Mouse (Mus musculus) myocyte (in vitro differentiated cells): Measurements from ENCODE around the gene Spryd3. TPM values are rescaled to one million over a fixed set of nuclear protein-coding genes. Genes with fewer than 3 reads are reported as not detected.

Experiments
- H3K27me3 ChIP-seq: one replicate; pipeline ENCODE4 v1.6.1; 2011; ENCODE audit not compliant: control insufficient read depth, insufficient read depth, insufficient read length
- H3K36me3 ChIP-seq: one replicate; pipeline ENCODE4 v1.6.1; 2011; ENCODE audit not compliant: control insufficient read depth, insufficient read depth
- H3K4me2 ChIP-seq: one replicate; pipeline ENCODE4 v1.6.1; 2011; ENCODE audit warnings: low read depth, control low read depth
- H3K4me3 ChIP-seq: one replicate; pipeline ENCODE4 v1.5.1; 2011; ENCODE audit warnings: mild to moderate bottlenecking, control low read depth, moderate library complexity
- H3K79me2 ChIP-seq: one replicate; pipeline ENCODE4 v1.6.1; 2011; ENCODE audit not compliant: control insufficient read depth, insufficient read depth
- H3ac ChIP-seq: one replicate; pipeline ENCODE4 v1.6.1; 2011; ENCODE audit not compliant: control insufficient read depth, insufficient read length
- CEBPB ChIP-seq: IDR thresholded peaks from 2 replicates; pipeline ENCODE4 v1.6.1; 2011; ENCODE audit warnings: mild to moderate bottlenecking, moderate library complexity; ENCODE audit not compliant: poor library complexity, insufficient read depth, severe bottlenecking
- E2F4 ChIP-seq: IDR thresholded peaks from one replicate; pipeline ENCODE4 v1.6.1; 2011; ENCODE audit warnings: mild to moderate bottlenecking, control low read depth, moderate library complexity; ENCODE audit not compliant: insufficient read depth
- MAX ChIP-seq: IDR thresholded peaks from one replicate; pipeline ENCODE4 v1.6.1; 2011; ENCODE audit warnings: low read depth, mild to moderate bottlenecking, control low read depth
- MYOD1 ChIP-seq, 3 experiments: IDR thresholded peaks; one replicate each; pipeline ENCODE4 v1.6.1; 2011; ENCODE audit warnings: control low read depth in 2 of 3, low read depth in 2 of 3, mild to moderate bottlenecking in 2 of 3, moderate library complexity in 1 of 3; ENCODE audit not compliant: insufficient read length in 2 of 3, control insufficient read depth in 1 of 3
- MYOG ChIP-seq, 3 experiments: IDR thresholded peaks; one replicate each; pipeline ENCODE4 v1.6.1; 2011; ENCODE audit warnings: control low read depth in 2 of 3, low read depth in 2 of 3, mild to moderate bottlenecking in 2 of 3; ENCODE audit not compliant: insufficient read length in 2 of 3, control insufficient read depth in 1 of 3, insufficient read depth in 1 of 3
- POLR2A ChIP-seq: IDR thresholded peaks from one replicate; pipeline ENCODE4 v1.6.1; 2011; ENCODE audit warnings: low read depth, mild to moderate bottlenecking, control low read depth, moderate library complexity; ENCODE audit not compliant: insufficient read length
- POLR2AphosphoS2 ChIP-seq: IDR thresholded peaks from one replicate; pipeline ENCODE4 v1.6.1; 2011; ENCODE audit warnings: low read depth, control low read depth; ENCODE audit not compliant: insufficient read length
- REST ChIP-seq: IDR thresholded peaks from one replicate; pipeline ENCODE4 v1.6.1; 2011; ENCODE audit warnings: mild to moderate bottlenecking, control low read depth, moderate library complexity; ENCODE audit not compliant: insufficient read depth, insufficient read length
- SRF ChIP-seq: IDR thresholded peaks from one replicate; pipeline ENCODE4 v1.6.1; 2011; ENCODE audit warnings: low read depth; ENCODE audit not compliant: control insufficient read depth, insufficient read length
- TCF12 ChIP-seq: IDR thresholded peaks from one replicate; pipeline ENCODE4 v1.6.1; 2011; ENCODE audit warnings: mild to moderate bottlenecking, control low read depth; ENCODE audit not compliant: poor library complexity, insufficient read depth, severe bottlenecking
- TCF3 ChIP-seq: IDR thresholded peaks from one replicate; pipeline ENCODE4 v1.6.1; 2011; ENCODE audit warnings: low read depth, control low read depth; ENCODE audit not compliant: insufficient read length
- USF1 ChIP-seq: IDR thresholded peaks from one replicate; pipeline ENCODE4 v1.6.1; 2011; ENCODE audit warnings: low read depth, mild to moderate bottlenecking, control low read depth, moderate library complexity
- polyA plus RNA-seq: library from polyadenylated mRNA; unstranded; fragments of >200 nt; fragmentation: generic; extraction: Trizol; gene quantifications from one replicate; pipeline ENCODE4 v1.2.1, GENCODE M21; 2012; ENCODE audit warnings: missing spikeins

Spryd3 gene
- polyA plus RNA-seq, 1 experiment = 51.0 TPM

GRCm38 (mm10) chr15:102074070-102074731, 61.8 kb downstream of the Spryd3 start:
- Histone ChIP-seq H3K36me3 (no peaks in the 10 kb centered on the region), H3K4me3 (peak overlapping the region; percentile 88), H3K4me2 (peak overlapping the region; percentile 95), H3K79me2 (peaks cover 55% of the 10 kb centered on the region), H3K27me3 (no peaks in the 10 kb centered on the region), H3ac (peak overlapping the region; percentile 96)
- TF ChIP-seq POLR2AphosphoS2 (peak; percentile 60), E2F4 (no peak), TCF3 (no peak), MYOD1 (IDR thresholded peaks at IDR 0.05; ENCODE audit: control insufficient read depth in 1 of 3, insufficient read length in 2 of 3, low read depth in 2 of 3) (peak in 2 of 3 experiments; percentile 15 to 28), MAX (no peak), USF1 (no peak), CEBPB (no peak), SRF (no peak), POLR2A (peak; percentile 52), TCF12 (no peak), REST (no peak), MYOG (IDR thresholded peaks at IDR 0.05; ENCODE audit: control insufficient read depth in 1 of 3, insufficient read depth in 1 of 3, insufficient read length in 2 of 3, low read depth in 2 of 3) (peak in 1 of 3 experiments; percentile 26)

GRCm38 (mm10) chr15:102073559-102074069, 62.4 kb downstream of the Spryd3 start, which contains the start of gene Eif4b:
TSS of gene Eif4b (plus strand) at chr15:102073773.
- H3K79me2 ChIP-seq = peaks cover 49% of the 10 kb centered on the region
- peak within 1 kb of the TSS; percentile 95 for H3K4me2 ChIP-seq
- peak within 1 kb of the TSS; percentile 88 for H3K4me3 ChIP-seq
- H3K27me3 ChIP-seq = no peaks in the 10 kb centered on the region
- peak within 1 kb of the TSS; percentile 96 for H3ac ChIP-seq
- no peak for TF ChIP-seq TCF12
- TF ChIP-seq TCF3 = no peak
- TF ChIP-seq REST = no peak
- TF ChIP-seq POLR2A = peak; percentile 71
- TF ChIP-seq MYOG (IDR thresholded peaks at IDR 0.05; ENCODE audit: control insufficient read depth in 1 of 3, insufficient read depth in 1 of 3, insufficient read length in 2 of 3, low read depth in 2 of 3) = peak in 1 of 3 experiments; percentile 39
- peak; percentile 96 for TF ChIP-seq USF1
- TF ChIP-seq CEBPB = no peak
- peak; percentile 76 for TF ChIP-seq POLR2AphosphoS2
- no peak for TF ChIP-seq MAX
- peak in 1 of 3 experiments; percentile 79 for TF ChIP-seq MYOD1 (IDR thresholded peaks at IDR 0.05; ENCODE audit: control insufficient read depth in 1 of 3, insufficient read length in 2 of 3, low read depth in 2 of 3)
- peak; percentile 35 for TF ChIP-seq E2F4
- TF ChIP-seq SRF = peak; percentile 71
- no peaks in the 10 kb centered on the region for H3K36me3 ChIP-seq

DNA sequence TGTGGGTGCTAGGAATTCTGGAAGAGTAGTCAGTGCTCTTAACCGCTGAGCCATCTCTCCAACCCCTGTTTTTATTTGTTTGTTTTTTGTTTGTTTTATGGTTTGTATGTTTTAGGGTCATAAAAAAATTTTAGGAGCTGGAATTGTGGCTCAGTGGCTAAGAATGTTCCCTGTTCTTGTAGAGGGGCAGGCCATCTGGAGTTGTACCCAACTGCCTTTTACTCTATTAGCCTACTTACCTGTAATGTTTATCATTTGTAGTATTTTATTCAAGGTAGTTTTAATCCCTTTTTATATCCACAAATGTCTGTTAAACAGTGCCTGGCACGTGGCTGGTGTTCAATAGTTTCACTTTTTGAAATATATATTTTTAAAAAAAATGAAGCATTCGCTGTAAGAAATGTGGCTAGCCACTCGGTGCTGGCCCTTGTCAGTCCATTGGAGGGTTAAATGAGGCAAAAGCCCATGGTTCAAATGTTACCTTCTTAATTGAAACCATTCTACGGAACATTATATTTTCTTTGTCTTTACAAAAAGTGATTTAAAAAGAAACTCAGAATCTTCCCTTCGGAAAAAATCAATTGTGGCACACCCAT, 63.0 kb downstream of the Spryd3 start:
- Histone ChIP-seq H3K79me2 (peaks cover 44% of the 10 kb centered on the region), H3K4me3 (peak overlapping the region; percentile 88), H3K4me2 (peak overlapping the region; percentile 91), H3K36me3 (no peaks in the 10 kb centered on the region), H3K27me3 (no peaks in the 10 kb centered on the region), H3ac (peak overlapping the region; percentile 96)
- no peak for TF ChIP-seq USF1
- TF ChIP-seq POLR2AphosphoS2 = no peak
- TF ChIP-seq MYOG (IDR thresholded peaks at IDR 0.05; ENCODE audit: control insufficient read depth in 1 of 3, insufficient read depth in 1 of 3, insufficient read length in 2 of 3, low read depth in 2 of 3) = no peak
- TF ChIP-seq TCF12 = no peak
- TF ChIP-seq MAX = no peak
- TF ChIP-seq TCF3 = no peak
- TF ChIP-seq SRF = no peak
- TF ChIP-seq REST = no peak
- no peak for TF ChIP-seq MYOD1 (IDR thresholded peaks at IDR 0.05; ENCODE audit: control insufficient read depth in 1 of 3, insufficient read length in 2 of 3, low read depth in 2 of 3)
- TF ChIP-seq CEBPB = no peak
- TF ChIP-seq E2F4 = no peak
- no peak for TF ChIP-seq POLR2A
